In the genomic region with DNA sequence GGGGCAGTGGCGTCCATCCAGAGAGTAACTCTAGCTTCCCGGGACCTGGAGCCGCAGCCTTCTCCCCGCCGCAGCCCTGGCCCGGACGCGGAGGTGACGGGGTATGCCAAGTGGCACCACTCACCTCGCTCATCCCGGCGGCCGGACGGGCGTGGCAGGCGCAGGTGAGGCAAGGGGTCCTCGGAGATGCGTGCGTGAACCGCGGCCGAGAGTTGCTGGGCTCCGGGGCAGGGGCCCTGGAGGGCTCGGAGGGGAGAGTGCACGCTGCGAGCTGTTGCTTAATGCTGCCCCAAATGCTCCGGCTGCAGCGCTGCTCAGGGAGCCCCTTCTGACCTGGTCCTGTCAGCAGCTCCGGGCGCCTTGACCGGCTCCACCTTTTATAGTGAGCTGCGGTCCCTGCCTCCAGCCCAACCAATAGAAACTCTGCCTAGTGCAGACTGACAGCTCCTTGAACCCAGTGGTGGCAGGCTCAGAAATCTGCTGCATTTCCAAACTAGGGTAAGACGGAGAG, we compare ENCODE assay signal across 8 mouse cellular contexts. TPM values are rescaled to one million over a fixed set of nuclear protein-coding genes. Genes with fewer than 3 reads are reported as not detected.
DNase-seq lines count a peak whose midpoint lies in the region; ATAC-seq lines count a peak whose summit lies in the region.

A gene (minus strand): TSS at position 382 of the 511 bp plus-strand sequence.

- peaks cover 38% of the 10 kb centered on the region for H3K27me3 ChIP-seq in hindbrain, embryonic 11.5 days (ENCODE audit: control insufficient read depth, insufficient read depth, low read length)
- peaks cover 71% of the 10 kb centered on the region for H3K27me3 ChIP-seq in lung, embryonic 15.5 days

- peak within 1 kb of the TSS; percentile 37 for H3K9ac ChIP-seq in hindbrain, embryonic 11.5 days (ENCODE audit: low read depth, low read length)
- 0 out of 2 replicates have a peak within 1 kb of the TSS, but pooled peaks have one; percentile 1 for H3K9ac ChIP-seq in lung, embryonic 15.5 days

- H3K9me3 ChIP-seq in hindbrain, embryonic 11.5 days (ENCODE audit: control insufficient read depth, low read length), result no peaks in the 10 kb centered on the region
- no peaks in the 10 kb centered on the region for H3K9me3 ChIP-seq in lung, embryonic 15.5 days

- H3K4me2 ChIP-seq in hindbrain, embryonic 11.5 days (replicated peaks; ENCODE audit: low read depth, low read length), result peak within 1 kb of the TSS; percentile 93
- H3K4me2 ChIP-seq in lung, embryonic 15.5 days, result peak within 1 kb of the TSS; percentile 78

- peak; percentile 75 for ATAC-seq in hindbrain, embryonic 11.5 days (ENCODE audit: low FRiP score)
- ATAC-seq in lung, embryonic 15.5 days (ENCODE audit: borderline replicate concordance, extremely low read depth, low FRiP score, low TSS enrichment), result peak; percentile 90; the same call in 1 of the 2 replicates

- DNase-seq in Muller cell, postnatal 12 days (ENCODE audit: inconsistent ontology term), result peak; percentile 67
- DNase-seq in cerebellum, adult 8-10 months, result peak; percentile 34
- peak; percentile 61 for DNase-seq in frontal cortex, postnatal 10 days (ENCODE audit: low spot score in 2 of 2)
- peak; percentile 60 for DNase-seq in hindbrain, embryonic 11.5 days (ENCODE audit: low spot score)
- DNase-seq in layer of hippocampus, postnatal 14 days (ENCODE audit: low spot score in 2 of 2), result peak in 1 of 2 experiments; percentile 43
- peak; percentile 68 for DNase-seq in ovary, postnatal 36 days (ENCODE audit: low spot score)
- DNase-seq in T-cell, adult 2 months (ENCODE audit: low spot score), result no peak

- H3K36me3 ChIP-seq in hindbrain, embryonic 11.5 days (ENCODE audit: control insufficient read depth, insufficient read depth, low read length), result no peaks in the 10 kb centered on the region
- no peaks in the 10 kb centered on the region for H3K36me3 ChIP-seq in lung, embryonic 15.5 days

- 1% methylated on average over 33 of the region's 33 CpGs for whole genome bisulfite sequencing in hindbrain, embryonic 11.5 days
- under 1% methylated on average over 33 of the region's 33 CpGs for WGBS in lung, embryonic 15.5 days

- H3K4me1 ChIP-seq in hindbrain, embryonic 11.5 days (replicated peaks; ENCODE audit: control insufficient read depth, insufficient read depth, low read length), result 0 out of 2 replicates have a peak, but pooled peaks cover 6% of the 10 kb centered on the region
- peaks cover 14% of the 10 kb centered on the region for H3K4me1 ChIP-seq in lung, embryonic 15.5 days

- H3K4me3 ChIP-seq in hindbrain, embryonic 11.5 days (ENCODE audit: low read depth, low read length), result peak within 1 kb of the TSS; percentile 58
- peak within 1 kb of the TSS; percentile 47 for H3K4me3 ChIP-seq in lung, embryonic 15.5 days

- no peak within 1 kb of the TSS for H3K27ac ChIP-seq in hindbrain, embryonic 11.5 days (ENCODE audit: low read depth, low read length)
- H3K27ac ChIP-seq in lung, embryonic 15.5 days, result no peak within 1 kb of the TSS

RNA-seq across cellular contexts. Expression of the gene that starts here (rescaled TPM):
- 31.4 and 33.4 TPM in 2 replicates for polyA plus RNA-seq in hindbrain, embryonic 11.5 days (2014; fragmentation: Nextera tagmentation; extraction: Ambion mirVana)
- total RNA-seq in layer of hippocampus, postnatal 14 days (2021), result 10 to 100 TPM; 43.1 to 44.4 TPM
- 5.0 and 5.9 TPM in 2 replicates for polyA plus RNA-seq in lung, embryonic 15.5 days (2015; fragmentation: Nextera tagmentation; extraction: Ambion mirVana)
